Comparison of ENCODE assay signal across 22 mouse cellular contexts in genomic region chr7:101832372-101832771, GRCm38 (mm10). TPM values are rescaled to one million over a fixed set of nuclear protein-coding genes. Genes with fewer than 3 reads are reported as not detected.
DNase-seq lines count a peak whose midpoint lies in the region; ATAC-seq and TF ChIP-seq lines count a peak whose summit lies in the region.
"Had no signal": no experiment of that assay in that cellular context is flagged by ENCODE, and none has a peak within 500 bp of the region (broad histone marks: within the 10 kb centered on the region; RNA-seq: fewer than 3 reads in every experiment).

No protein-coding gene starts in this region.

- no peaks in the 10 kb centered on the region for H3K9me3 ChIP-seq in midbrain, embryonic 11.5 days (ENCODE audit: control insufficient read depth, low read length)
- no peaks in the 10 kb centered on the region for H3K9me3 ChIP-seq in midbrain, embryonic 13.5 days
- H3K9me3 ChIP-seq in ES-Bruce4 (replicated peaks; ENCODE audit: control insufficient read depth, insufficient read depth, low read length, poor library complexity, severe bottlenecking), result no peaks in the 10 kb centered on the region
- H3K9me3 ChIP-seq: embryonic facial prominence, embryonic 10.5 days; embryonic facial prominence, embryonic 12.5 days; forebrain, embryonic 13.5 days; forebrain, embryonic 15.5 days; G1E had no signal

- no peak overlapping the region for H3K4me2 ChIP-seq in midbrain, embryonic 11.5 days
- H3K4me2 ChIP-seq in midbrain, embryonic 13.5 days (replicated peaks), result no peak overlapping the region
- no peak overlapping the region for H3K4me2 ChIP-seq in myocyte (ENCODE audit: low read depth)
- H3K4me2 ChIP-seq: embryonic facial prominence, embryonic 12.5 days; forebrain, embryonic 13.5 days; forebrain, embryonic 15.5 days had no signal

- H3K27me3 ChIP-seq in midbrain, embryonic 11.5 days (ENCODE audit: control insufficient read depth, insufficient read depth, low read length), result no peaks in the 10 kb centered on the region
- no peaks in the 10 kb centered on the region for H3K27me3 ChIP-seq in midbrain, embryonic 13.5 days
- H3K27me3 ChIP-seq in ES-Bruce4 (ENCODE audit: control insufficient read depth, insufficient read depth, low read length, poor library complexity, severe bottlenecking), result no peaks in the 10 kb centered on the region
- H3K27me3 ChIP-seq in myocyte (ENCODE audit: control insufficient read depth, insufficient read depth, insufficient read length), result no peaks in the 10 kb centered on the region
- H3K27me3 ChIP-seq: embryonic facial prominence, embryonic 12.5 days; forebrain, embryonic 15.5 days; Patski had no signal

- TF ChIP-seq POLR2A in ES-Bruce4 (IDR thresholded peaks at IDR 0.05; ENCODE audit: insufficient read depth, low read length) (no peak), myocyte (IDR thresholded peaks at IDR 0.05; ENCODE audit: insufficient read length, low read depth) (no peak)

- 91% methylated on average over 4 of the region's 4 CpGs for WGBS in midbrain, embryonic 11.5 days
- WGBS in midbrain, embryonic 13.5 days, result 91% methylated on average over 4 of the region's 4 CpGs

- TF ChIP-seq EP300 in ES-Bruce4 (IDR thresholded peaks at IDR 0.05; ENCODE audit: insufficient read depth, low read depth, low read length), result no peak

- intact Hi-C loops in left cerebral cortex, adult 2 months (cut with DNase I), result loop anchor here (5.0 kb wide), 1 partner anchor 45 kb away; no protein-coding TSS in a partner anchor

- H3K4me1 ChIP-seq in midbrain, embryonic 11.5 days (ENCODE audit: control insufficient read depth, insufficient read depth, low read length), result peaks cover 17% of the 10 kb centered on the region
- peaks cover 40% of the 10 kb centered on the region for H3K4me1 ChIP-seq in midbrain, embryonic 13.5 days (replicated peaks)
- peaks cover 4% of the 10 kb centered on the region for H3K4me1 ChIP-seq in ES-Bruce4 (ENCODE audit: control insufficient read depth, insufficient read depth, low read length)

- DNase-seq in midbrain, embryonic 11.5 days (ENCODE audit: low spot score, missing footprints), result peak; percentile 76
- no peak for DNase-seq in left cerebral cortex, adult 2 months (ENCODE audit: extremely low spot score in 1 of 2, low spot score in 2 of 2)
- no peak for DNase-seq in frontal cortex, postnatal 10 days (ENCODE audit: low spot score in 2 of 2)
- DNase-seq: adrenal gland, adult 8-10 months; adrenal gland, postnatal 14 days; adrenal gland, postnatal 36 days; cerebellum, adult 11-12 months; cerebellum, adult 2 months; cerebellum, adult 9-10 months; cerebellum, postnatal 10 days; cerebellum, postnatal 25 days; forebrain, postnatal 0 days had no signal

- H3K79me2 ChIP-seq in myocyte (ENCODE audit: control insufficient read depth, insufficient read depth), result peaks cover 32% of the 10 kb centered on the region

- peaks cover 38% of the 10 kb centered on the region for H3K36me3 ChIP-seq in midbrain, embryonic 11.5 days (ENCODE audit: control insufficient read depth, insufficient read depth, low read length)
- H3K36me3 ChIP-seq in midbrain, embryonic 13.5 days, result peaks cover 56% of the 10 kb centered on the region
- H3K36me3 ChIP-seq in ES-Bruce4 (ENCODE audit: control insufficient read depth, insufficient read depth, low read length, poor library complexity, severe bottlenecking), result peaks cover 45% of the 10 kb centered on the region
- peaks cover 56% of the 10 kb centered on the region for H3K36me3 ChIP-seq in myocyte (ENCODE audit: control insufficient read depth, insufficient read depth)

- TF ChIP-seq CTCF in ES-Bruce4 (IDR thresholded peaks at IDR 0.05; ENCODE audit: low read depth, low read length), result no peak
- no peak for TF ChIP-seq CTCF in left cerebral cortex, adult 2 months (IDR thresholded peaks at IDR 0.05)

- ATAC-seq in midbrain, embryonic 11.5 days (ENCODE audit: low FRiP score), result no peak
- ATAC-seq in midbrain, embryonic 13.5 days, result no peak
- ATAC-seq: forebrain, embryonic 13.5 days; forebrain, embryonic 15.5 days; forebrain, postnatal 0 days; Patski had no signal

- no peak overlapping the region for H3K4me3 ChIP-seq in midbrain, embryonic 11.5 days (ENCODE audit: low read depth, low read length)
- no peak overlapping the region for H3K4me3 ChIP-seq in midbrain, embryonic 13.5 days (replicated peaks)
- H3K4me3 ChIP-seq in ES-Bruce4 (ENCODE audit: low read depth, low read length) (no peak overlapping the region), myocyte (no peak overlapping the region)
- H3K4me3 ChIP-seq in left cerebral cortex, adult 2 months, result no peak overlapping the region
- H3K4me3 ChIP-seq: embryonic facial prominence, embryonic 10.5 days; embryonic facial prominence, embryonic 12.5 days; forebrain, embryonic 13.5 days; forebrain, embryonic 15.5 days had no signal

- no peak overlapping the region for H3K27ac ChIP-seq in midbrain, embryonic 11.5 days (ENCODE audit: low read depth, low read length)
- no peak overlapping the region for H3K27ac ChIP-seq in midbrain, embryonic 13.5 days
- peak overlapping the region; percentile 33; the same call in 1 of the 2 replicates for H3K27ac ChIP-seq in ES-Bruce4 (ENCODE audit: insufficient read depth, low read length)
- no peak overlapping the region for H3K27ac ChIP-seq in left cerebral cortex, adult 2 months
- H3K27ac ChIP-seq: embryonic facial prominence, embryonic 10.5 days; embryonic facial prominence, embryonic 12.5 days; forebrain, embryonic 13.5 days; forebrain, embryonic 15.5 days had no signal

- no peak overlapping the region for H3K9ac ChIP-seq in midbrain, embryonic 11.5 days (ENCODE audit: low read length)
- H3K9ac ChIP-seq in midbrain, embryonic 13.5 days (replicated peaks), result no peak overlapping the region
- H3K9ac ChIP-seq in ES-Bruce4 (ENCODE audit: low read depth, poor library complexity, severe bottlenecking), result no peak overlapping the region; the same call in 1 of the 2 replicates
- H3K9ac ChIP-seq: embryonic facial prominence, embryonic 12.5 days; forebrain, embryonic 13.5 days; forebrain, embryonic 15.5 days; forebrain, postnatal 0 days had no signal

- H3ac ChIP-seq in myocyte (ENCODE audit: control insufficient read depth, insufficient read length), result no peak overlapping the region

TF ChIP-seq in myocyte, 11 proteins besides CTCF, POLR2A, EP300 and RAD21:
- peak; percentile 32 for TF ChIP-seq POLR2AphosphoS2 (IDR thresholded peaks at IDR 0.05; ENCODE audit: insufficient read length, low read depth)
- no peak for TF ChIP-seq MYOD1 (IDR thresholded peaks at IDR 0.05; ENCODE audit: control insufficient read depth in 1 of 3, insufficient read length in 2 of 3, low read depth in 2 of 3)
- no peak for TF ChIP-seq SRF (IDR thresholded peaks at IDR 0.05; ENCODE audit: control insufficient read depth, insufficient read length, low read depth)
- no peak for TF ChIP-seq USF1 (IDR thresholded peaks at IDR 0.05; ENCODE audit: low read depth)
TF ChIP-seq in myocyte: peak in this region for 1.

RNA-seq across cellular contexts. Expression of gene Inppl1, which starts 5.7 kb away (rescaled TPM):
- 33.9 and 35.5 TPM in 2 replicates for polyA plus RNA-seq in midbrain, embryonic 11.5 days (2014; fragmentation: Nextera tagmentation; extraction: Ambion mirVana)
- 20.3 and 26.3 TPM in 2 replicates for polyA plus RNA-seq in midbrain, embryonic 13.5 days (2015; fragmentation: Nextera tagmentation; extraction: Ambion mirVana)
- polyA plus RNA-seq in ES-Bruce4 (2011; ENCODE audit: insufficient read depth, insufficient read length, low read depth, missing spikeins) (64.0 and 67.9 TPM in 2 replicates), myocyte (2012; fragmentation: generic; extraction: Trizol) (241 TPM)
- 10 to 100 TPM; 28.1 to 34.7 TPM for total RNA-seq in left cerebral cortex, adult 2 months (2021)

RNA-seq across cellular contexts. Expression of gene Phox2a, which starts 14.3 kb away (rescaled TPM):
- polyA plus RNA-seq in midbrain, embryonic 11.5 days (2014; fragmentation: Nextera tagmentation; extraction: Ambion mirVana), result 0.52 and 1.1 TPM in 2 replicates
- polyA plus RNA-seq in midbrain, embryonic 13.5 days (2015; fragmentation: Nextera tagmentation; extraction: Ambion mirVana), result 0.24 and 0.26 TPM in 2 replicates
- polyA plus RNA-seq in ES-Bruce4 (2011; ENCODE audit: insufficient read depth, insufficient read length, low read depth, missing spikeins), result 6.5 and 9.6 TPM in 2 replicates
- 0.02 TPM for polyA plus RNA-seq in myocyte (2012; fragmentation: generic; extraction: Trizol)
- total RNA-seq in left cerebral cortex, adult 2 months (2021), result not detected
- total RNA-seq: forebrain, postnatal 0 days had no signal
- polyA plus RNA-seq: cortical plate, adult 2 months; forebrain, embryonic 15.5 days; forebrain, postnatal 0 days; G1E; Patski had no signal

RNA-seq across cellular contexts. Expression of gene Folr2, which starts 24.6 kb away (rescaled TPM):
- polyA plus RNA-seq in midbrain, embryonic 11.5 days (2014; fragmentation: Nextera tagmentation; extraction: Ambion mirVana), result 1.5 and 1.7 TPM in 2 replicates
- polyA plus RNA-seq in midbrain, embryonic 13.5 days (2015; fragmentation: Nextera tagmentation; extraction: Ambion mirVana), result 2.2 and 3.8 TPM in 2 replicates
- 1.2 TPM in 2 replicates for polyA plus RNA-seq in ES-Bruce4 (2011; ENCODE audit: insufficient read depth, insufficient read length, low read depth, missing spikeins)
- polyA plus RNA-seq in myocyte (2012; fragmentation: generic; extraction: Trizol), result not detected
- not detected for total RNA-seq in left cerebral cortex, adult 2 months (2021)
- total RNA-seq: G1E had no signal
- polyA plus RNA-seq: embryonic facial prominence, embryonic 12.5 days; G1E; Patski had no signal

RNA-seq across cellular contexts. Expression of gene Anapc15, which starts 31.1 kb away (rescaled TPM):
- polyA plus RNA-seq in midbrain, embryonic 11.5 days (2014; fragmentation: Nextera tagmentation; extraction: Ambion mirVana), result 80.6 and 87.8 TPM in 2 replicates
- polyA plus RNA-seq in midbrain, embryonic 13.5 days (2015; fragmentation: Nextera tagmentation; extraction: Ambion mirVana), result 79.0 and 92.2 TPM in 2 replicates
- polyA plus RNA-seq in ES-Bruce4 (2011; ENCODE audit: insufficient read depth, insufficient read length, low read depth, missing spikeins) (70.7 and 96.2 TPM in 2 replicates), myocyte (2012; fragmentation: generic; extraction: Trizol) (35.1 TPM)
- total RNA-seq in left cerebral cortex, adult 2 months (2021), result 10 to 100 TPM; 31.4 to 32.6 TPM

RNA-seq across cellular contexts. Expression of gene Folr1, which starts 38.2 kb away (rescaled TPM):
- 11.6 and 12.4 TPM in 2 replicates for polyA plus RNA-seq in midbrain, embryonic 11.5 days (2014; fragmentation: Nextera tagmentation; extraction: Ambion mirVana)
- polyA plus RNA-seq in midbrain, embryonic 13.5 days (2015; fragmentation: Nextera tagmentation; extraction: Ambion mirVana), result 11.1 and 13.2 TPM in 2 replicates
- polyA plus RNA-seq in ES-Bruce4 (2011; ENCODE audit: insufficient read depth, insufficient read length, low read depth, missing spikeins) (54.6 and 59.8 TPM in 2 replicates), myocyte (2012; fragmentation: generic; extraction: Trizol) (2.2 TPM)
- total RNA-seq in left cerebral cortex, adult 2 months (2021), result 1 to 10 TPM; 1.1 to 1.8 TPM
- polyA plus RNA-seq: G1E had no signal
